Mouse (Mus musculus) liver, postnatal 0 days (tissue): Measurements from ENCODE around the gene Srarp. TPM values are rescaled to one million over a fixed set of nuclear protein-coding genes. Genes with fewer than 3 reads are reported as not detected.

ENCODE experiments used
- ATAC-seq: fragments of 200-750 bp; cut with Nextera tagmentation; 2 replicates; pipeline ENCODE4 v1.8.0; 2017; ENCODE audit warnings: mild to moderate bottlenecking, moderate library complexity
- DNase-seq: peaks from one replicate; pipeline ENCODE4 v3.0.0-alpha.2; 2016
- H3K27ac ChIP-seq: fragments of 300-500 bp; sonication (generic); 2 replicates; pipeline ENCODE4 v1.5.1; 2014; ENCODE audit warnings: antibody characterized with exemption, moderate library complexity, mild to moderate bottlenecking, low read depth
- H3K27me3 ChIP-seq: fragments of 300-500 bp; sonication (generic); 2 replicates; pipeline ENCODE4 v1.6.1; 2014; ENCODE audit warnings: low read length, control low read depth, mixed read lengths; ENCODE audit not compliant: insufficient read depth
- H3K36me3 ChIP-seq: fragments of 300-500 bp; sonication (generic); replicated peaks from 2 replicates; pipeline ENCODE4 v1.6.1; 2014; ENCODE audit warnings: mild to moderate bottlenecking, control low read depth, low read length, moderate library complexity, mixed read lengths; ENCODE audit not compliant: insufficient read depth
- H3K4me1 ChIP-seq: fragments of 300-500 bp; sonication (generic); 2 replicates; pipeline ENCODE4 v1.6.1; 2014; ENCODE audit warnings: antibody characterized with exemption, mild to moderate bottlenecking, control low read depth; ENCODE audit not compliant: insufficient read depth
- H3K4me2 ChIP-seq: fragments of 300-500 bp; sonication (generic); 2 replicates; pipeline ENCODE4 v1.6.1; 2014; ENCODE audit warnings: low read depth, mild to moderate bottlenecking, low read length, moderate library complexity, mixed read lengths
- H3K4me3 ChIP-seq: fragments of 300-500 bp; sonication (generic); 2 replicates; pipeline ENCODE4 v1.5.1; 2014; ENCODE audit warnings: low read depth, low read length
- H3K9ac ChIP-seq: fragments of 300-500 bp; sonication (generic); replicated peaks from 2 replicates; pipeline ENCODE4 v1.6.1; 2014; ENCODE audit warnings: mild to moderate bottlenecking, moderate library complexity
- H3K9me3 ChIP-seq: fragments of 300-500 bp; sonication (generic); 2 replicates; pipeline ENCODE4 v1.6.1; 2016; ENCODE audit warnings: mild to moderate bottlenecking, control low read depth, low read length, mixed read lengths
- CTCF ChIP-seq: sonication (generic); IDR thresholded peaks from 2 replicates; pipeline ENCODE4 v1.5.1; 2016; ENCODE audit warnings: antibody characterized with exemption, low read depth
- EP300 ChIP-seq: IDR thresholded peaks from 2 replicates; pipeline ENCODE4 v1.6.1; 2016; ENCODE audit warnings: antibody characterized with exemption, low read depth, mild to moderate bottlenecking
- WGBS: fragments of 180-500 bp; shearing (Covaris S2); extraction: QIAGEN DNeasy Blood & Tissue Kit; methylation state at CpG from one replicate; pipeline ENCODE4 v1.1.7; 2014; ENCODE audit not compliant: insufficient replicate concordance; 5-methylcytosine and 5-hydroxymethylcytosine counted together
- polyA plus RNA-seq: library from polyadenylated mRNA; unstranded; fragments of >200 nt; fragmentation: Nextera tagmentation; extraction: Ambion mirVana; gene quantifications from 2 replicates; pipeline ENCODE4 v1.2.1, GENCODE M21; 2015

Gene Srarp
- polyA plus RNA-seq, 1 experiment from 2014 or later = not detected

- ATAC-seq (peak; percentile 36; the same call in 1 of the 2 replicates), DNase-seq (no peak)
- H3K9me3 ChIP-seq = no peaks in the 10 kb centered on the region
- peak overlapping the region; percentile 53 for H3K4me2 ChIP-seq
- H3K27me3 ChIP-seq = peaks cover 19% of the 10 kb centered on the region; the same call in 1 of the 2 replicates
- H3K9ac ChIP-seq = 0 out of 2 replicates have a peak overlapping the region, but pooled peaks have one; percentile 16
- 7% methylated on average over 32 of the region's 36 CpGs for WGBS
- no peak overlapping the region for H3K27ac ChIP-seq
- H3K4me3 ChIP-seq = peak overlapping the region; percentile 11; the same call in 1 of the 2 replicates
- TF ChIP-seq CTCF (no peak), EP300 (no peak)
- peaks cover 5% of the 10 kb centered on the region for H3K4me1 ChIP-seq
- H3K36me3 ChIP-seq = no peaks in the 10 kb centered on the region
Observed at GRCm38 (mm10) chr4:141425484-141426479, 10.1 kb downstream of the Srarp start.

DNA sequence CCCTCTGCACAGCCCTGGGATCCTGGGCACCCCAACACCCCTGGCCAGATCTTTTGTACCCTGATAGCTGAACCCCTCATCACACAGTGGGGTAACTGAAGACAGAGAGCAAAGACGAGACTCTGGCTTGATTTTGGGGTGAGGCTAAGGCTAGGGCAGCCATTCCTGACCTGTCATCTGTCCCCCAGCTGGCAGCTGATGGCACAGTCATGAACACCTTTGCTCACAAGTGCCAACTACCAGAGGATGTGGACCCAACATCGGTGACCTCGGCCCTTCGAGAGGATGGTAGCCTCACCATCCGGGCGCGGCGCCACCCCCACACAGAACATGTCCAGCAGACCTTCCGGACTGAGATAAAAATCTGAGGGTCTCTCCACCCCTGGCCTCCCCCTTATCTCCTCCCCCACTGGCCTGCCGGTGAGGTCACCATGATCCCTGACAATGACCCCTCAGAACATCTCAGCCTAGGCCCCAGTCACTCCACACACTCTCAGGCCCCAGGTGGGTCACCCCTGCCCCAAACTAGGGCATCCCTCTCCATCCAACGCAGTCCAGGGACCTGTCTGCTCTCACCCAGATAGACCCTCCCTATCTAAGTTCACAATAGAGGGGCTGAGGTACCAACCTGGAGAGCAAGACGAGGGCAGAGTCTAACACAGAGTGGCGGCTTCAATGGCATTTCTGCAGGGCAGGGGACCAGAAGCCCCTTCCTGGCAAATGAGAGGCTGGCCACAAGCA, 12.0 kb downstream of the Srarp start:
- Histone ChIP-seq H3K4me1 (peaks cover 5% of the 10 kb centered on the region), H3K4me2 (no peak overlapping the region), H3K27me3 (peaks cover 19% of the 10 kb centered on the region; the same call in 1 of the 2 replicates), H3K27ac (no peak overlapping the region), H3K36me3 (no peaks in the 10 kb centered on the region), H3K9ac (no peak overlapping the region), H3K9me3 (no peaks in the 10 kb centered on the region), H3K4me3 (no peak overlapping the region)
- TF ChIP-seq CTCF = no peak
- no peak for ATAC-seq
- no peak for DNase-seq
- WGBS = 75% methylated on average over 13 of the region's 13 CpGs

- Histone ChIP-seq H3K4me3 (no peak overlapping the region), H3K27me3 (peaks cover 19% of the 10 kb centered on the region; the same call in 1 of the 2 replicates), H3K4me1 (peaks cover 5% of the 10 kb centered on the region), H3K9me3 (no peaks in the 10 kb centered on the region), H3K27ac (no peak overlapping the region), H3K9ac (no peak overlapping the region), H3K36me3 (no peaks in the 10 kb centered on the region), H3K4me2 (no peak overlapping the region)
- TF ChIP-seq CTCF = no peak
- TF ChIP-seq EP300 = no peak
- ATAC-seq (no peak), DNase-seq (no peak)
- 80% methylated on average over 5 of the region's 5 CpGs for WGBS
Observed at GRCm38 (mm10) chr4:141423288-141423687, 12.6 kb downstream of the Srarp start.

- Histone ChIP-seq H3K9me3 (no peaks in the 10 kb centered on the region), H3K9ac (no peak overlapping the region), H3K36me3 (no peaks in the 10 kb centered on the region), H3K4me2 (no peak overlapping the region), H3K4me3 (no peak overlapping the region), H3K4me1 (peaks cover 5% of the 10 kb centered on the region), H3K27me3 (peaks cover 19% of the 10 kb centered on the region; the same call in 1 of the 2 replicates), H3K27ac (no peak overlapping the region)
- TF ChIP-seq CTCF (no peak), EP300 (no peak)
- 71% methylated on average over 5 of the region's 5 CpGs for WGBS
- ATAC-seq (no peak), DNase-seq (no peak)
Observed at GRCm38 (mm10) chr4:141422841-141423240, 13.1 kb downstream of the Srarp start.

DNA sequence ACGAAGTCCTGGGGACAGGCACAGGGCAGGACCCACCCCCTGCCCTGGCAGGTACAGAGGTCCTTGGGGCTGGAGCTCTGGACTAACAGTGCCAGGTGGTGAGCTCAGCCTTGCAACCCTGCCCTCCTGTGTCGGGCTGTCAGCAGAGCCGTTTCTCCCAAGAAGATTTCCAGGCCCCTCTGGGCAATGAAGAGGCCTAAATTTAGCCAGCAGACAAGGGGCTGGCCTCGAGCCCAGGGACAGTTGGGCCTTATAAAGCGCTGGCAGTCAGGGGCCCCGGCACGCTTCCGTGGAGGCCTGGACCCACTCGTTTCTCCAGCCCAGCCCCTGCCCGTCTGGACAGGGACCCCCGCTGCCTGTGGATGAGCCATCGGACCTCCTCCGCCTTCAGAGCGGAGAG, 14.5 kb downstream of the Srarp start:
- no peaks in the 10 kb centered on the region for H3K36me3 ChIP-seq
- no peak for ATAC-seq
- WGBS = 60% methylated on average over 14 of the region's 14 CpGs
- H3K9me3 ChIP-seq = no peaks in the 10 kb centered on the region
- H3K4me3 ChIP-seq = no peak overlapping the region
- peaks cover 19% of the 10 kb centered on the region; the same call in 1 of the 2 replicates for H3K27me3 ChIP-seq
- no peak for DNase-seq
- no peak overlapping the region for H3K27ac ChIP-seq
- H3K4me1 ChIP-seq = peaks cover 5% of the 10 kb centered on the region
- no peak for TF ChIP-seq EP300
- no peak for TF ChIP-seq CTCF
- no peak overlapping the region for H3K4me2 ChIP-seq
- no peak overlapping the region for H3K9ac ChIP-seq

GRCm38 (mm10) chr4:141420886-141421285, 15.0 kb downstream of the Srarp start:
- no peak for ATAC-seq
- TF ChIP-seq CTCF (no peak), EP300 (no peak)
- H3K4me1 ChIP-seq = peaks cover 4% of the 10 kb centered on the region
- no peak overlapping the region for H3K4me3 ChIP-seq
- no peaks in the 10 kb centered on the region for H3K36me3 ChIP-seq
- DNase-seq = no peak
- H3K4me2 ChIP-seq = no peak overlapping the region
- H3K9me3 ChIP-seq = no peaks in the 10 kb centered on the region
- no peak overlapping the region for H3K9ac ChIP-seq
- no peak overlapping the region for H3K27ac ChIP-seq
- peaks cover 17% of the 10 kb centered on the region; the same call in 1 of the 2 replicates for H3K27me3 ChIP-seq
- WGBS = 41% methylated on average over 9 of the region's 9 CpGs
